ENCODE assay signal across 8 mouse cellular contexts in genomic region chr15:10487246-10487645, GRCm38 (mm10). TPM values are rescaled to one million over a fixed set of nuclear protein-coding genes. Genes with fewer than 3 reads are reported as not detected.
A peak's percentile ranks its signal among the peaks of the same experiment; 100 is the strongest.
DNase-seq lines count a peak whose midpoint lies in the region; ATAC-seq and TF ChIP-seq lines count a peak whose summit lies in the region.

No protein-coding gene starts in this region.

- H3K4me2 ChIP-seq in heart, embryonic 11.5 days = peak overlapping the region; percentile 64
- peak overlapping the region; percentile 89 for H3K4me2 ChIP-seq in hindbrain, postnatal 0 days (ENCODE audit: low read depth, low read length)
- peak overlapping the region; percentile 80 for H3K4me2 ChIP-seq in midbrain, embryonic 12.5 days (replicated peaks)

- 0 out of 2 replicates have a peak, but pooled peaks have one; percentile 24 for TF ChIP-seq CTCF in hindbrain, postnatal 0 days (IDR thresholded peaks at IDR 0.05; ENCODE audit: low read depth)

- no peak for ATAC-seq in heart, embryonic 11.5 days (replicated peaks; ENCODE audit: insufficient number of reproducible peaks, low FRiP score, low TSS enrichment)
- no peak for ATAC-seq in hindbrain, postnatal 0 days
- ATAC-seq in midbrain, embryonic 12.5 days (ENCODE audit: low FRiP score, low read depth) = no peak

- no peak overlapping the region for H3K9ac ChIP-seq in heart, embryonic 11.5 days (ENCODE audit: low read depth, low read length)
- no peak overlapping the region for H3K9ac ChIP-seq in hindbrain, postnatal 0 days (replicated peaks; ENCODE audit: low read length)
- H3K9ac ChIP-seq in midbrain, embryonic 12.5 days (replicated peaks) = no peak overlapping the region

- H3K36me3 ChIP-seq in heart, embryonic 11.5 days (ENCODE audit: control insufficient read depth, insufficient read depth, low read length) = peaks cover 12% of the 10 kb centered on the region
- H3K36me3 ChIP-seq in hindbrain, postnatal 0 days (ENCODE audit: insufficient read depth, low read length) = peaks cover 8% of the 10 kb centered on the region; the same call in 1 of the 2 replicates
- peaks cover 24% of the 10 kb centered on the region for H3K36me3 ChIP-seq in midbrain, embryonic 12.5 days

- WGBS in heart, embryonic 11.5 days (ENCODE audit: insufficient replicate concordance) = 65% methylated on average over 2 of the region's 2 CpGs
- 60% methylated on average over 2 of the region's 2 CpGs for WGBS in hindbrain, postnatal 0 days
- 71% methylated on average over 2 of the region's 2 CpGs for WGBS in midbrain, embryonic 12.5 days

- no peaks in the 10 kb centered on the region for H3K9me3 ChIP-seq in heart, embryonic 11.5 days (replicated peaks; ENCODE audit: control insufficient read depth, low read length)
- no peaks in the 10 kb centered on the region for H3K9me3 ChIP-seq in hindbrain, postnatal 0 days (ENCODE audit: low read length)
- no peaks in the 10 kb centered on the region for H3K9me3 ChIP-seq in midbrain, embryonic 12.5 days

- no peak overlapping the region for H3K27ac ChIP-seq in heart, embryonic 11.5 days (ENCODE audit: low read depth, low read length)
- no peak overlapping the region for H3K27ac ChIP-seq in hindbrain, postnatal 0 days
- no peak overlapping the region for H3K27ac ChIP-seq in midbrain, embryonic 12.5 days (replicated peaks)

- no peaks in the 10 kb centered on the region for H3K4me1 ChIP-seq in heart, embryonic 11.5 days (ENCODE audit: control insufficient read depth, insufficient read depth, low read length)
- H3K4me1 ChIP-seq in hindbrain, postnatal 0 days (ENCODE audit: insufficient read depth, low read length) = peaks cover 13% of the 10 kb centered on the region; the same call in 1 of the 2 replicates
- peaks cover 18% of the 10 kb centered on the region for H3K4me1 ChIP-seq in midbrain, embryonic 12.5 days

- no peak for DNase-seq in heart, postnatal 4 days
- peak; percentile 45 for DNase-seq in R1 (ENCODE audit: low read depth, low spot score)
- DNase-seq in hindbrain, postnatal 0 days (ENCODE audit: low spot score) = no peak
- no peak for DNase-seq in adipocyte (ENCODE audit: low spot score)
- no peak for DNase-seq in adrenal gland, adult 2 months
- no peak for DNase-seq in left cerebral cortex, adult 9 months (ENCODE audit: low spot score in 2 of 2)

- no peaks in the 10 kb centered on the region for H3K27me3 ChIP-seq in heart, embryonic 11.5 days (ENCODE audit: control insufficient read depth, insufficient read depth, low read length)
- H3K27me3 ChIP-seq in hindbrain, postnatal 0 days (ENCODE audit: insufficient read depth, low read length) = no peaks in the 10 kb centered on the region
- no peaks in the 10 kb centered on the region for H3K27me3 ChIP-seq in midbrain, embryonic 12.5 days

- 0 out of 2 replicates have a peak overlapping the region, but pooled peaks have one; percentile 15 for H3K4me3 ChIP-seq in heart, embryonic 11.5 days (ENCODE audit: low read depth, low read length)
- H3K4me3 ChIP-seq in hindbrain, postnatal 0 days (ENCODE audit: low read length) = peak overlapping the region; percentile 93
- peak overlapping the region; percentile 86; the same call in 1 of the 2 replicates for H3K4me3 ChIP-seq in midbrain, embryonic 12.5 days

RNA-seq across cellular contexts. Expression of gene Rad1, which starts 1.4 kb away (rescaled TPM):
- 19.6 and 20.1 TPM in 2 replicates for polyA plus RNA-seq in heart, embryonic 11.5 days (2014; fragmentation: Nextera tagmentation; extraction: Ambion mirVana)
- 1 to 10 TPM; 7.5 to 9.4 TPM for total RNA-seq in heart, postnatal 4 days (2021)
- 14.9 and 15.5 TPM in 2 replicates for total RNA-seq in hindbrain, postnatal 0 days (2014; rRNA removed)
- 19.7 and 23.0 TPM in 2 replicates for polyA plus RNA-seq in hindbrain, postnatal 0 days (2015; fragmentation: Nextera tagmentation; extraction: Ambion mirVana)
- 41.3 and 42.4 TPM in 2 replicates for polyA plus RNA-seq in midbrain, embryonic 12.5 days (2016; fragmentation: Nextera tagmentation; extraction: Ambion mirVana)
- total RNA-seq in adrenal gland, adult 2 months (2021) = 10 to 100 TPM; 12.5 to 15.1 TPM
- 4.1 and 5.2 TPM in 2 replicates for polyA plus RNA-seq in adrenal gland, adult 2 months (2012; rRNA removed)

RNA-seq across cellular contexts. Expression of gene Brix1, which starts 1.5 kb away (rescaled TPM):
- 86.9 and 92.6 TPM in 2 replicates for polyA plus RNA-seq in heart, embryonic 11.5 days (2014; fragmentation: Nextera tagmentation; extraction: Ambion mirVana)
- 10 to 100 TPM; 32.5 to 36.3 TPM for total RNA-seq in heart, postnatal 4 days (2021)
- total RNA-seq in hindbrain, postnatal 0 days (2014; rRNA removed) = 4.8 and 10.0 TPM in 2 replicates
- polyA plus RNA-seq in hindbrain, postnatal 0 days (2015; fragmentation: Nextera tagmentation; extraction: Ambion mirVana) = 58.2 and 64.9 TPM in 2 replicates
- polyA plus RNA-seq in midbrain, embryonic 12.5 days (2016; fragmentation: Nextera tagmentation; extraction: Ambion mirVana) = 101 and 119 TPM in 2 replicates
- 10 to 100 TPM; 42.6 to 53.2 TPM for total RNA-seq in adrenal gland, adult 2 months (2021)
- polyA plus RNA-seq in adrenal gland, adult 2 months (2012; rRNA removed) = 0.28 and 0.46 TPM in 2 replicates

RNA-seq across cellular contexts. Expression of gene Dnajc21, which starts 16.9 kb away (rescaled TPM):
- 11.8 and 13.4 TPM in 2 replicates for polyA plus RNA-seq in heart, embryonic 11.5 days (2014; fragmentation: Nextera tagmentation; extraction: Ambion mirVana)
- 10 to 100 TPM; 20.1 to 21.6 TPM for total RNA-seq in heart, postnatal 4 days (2021)
- total RNA-seq in hindbrain, postnatal 0 days (2014; rRNA removed) = 5.3 and 8.0 TPM in 2 replicates
- polyA plus RNA-seq in hindbrain, postnatal 0 days (2015; fragmentation: Nextera tagmentation; extraction: Ambion mirVana) = 14.5 and 15.2 TPM in 2 replicates
- polyA plus RNA-seq in midbrain, embryonic 12.5 days (2016; fragmentation: Nextera tagmentation; extraction: Ambion mirVana) = 16.3 and 18.6 TPM in 2 replicates
- 10 to 100 TPM; 32.8 to 36.4 TPM for total RNA-seq in adrenal gland, adult 2 months (2021)
- 0.88 and 1.5 TPM in 2 replicates for polyA plus RNA-seq in adrenal gland, adult 2 months (2012; rRNA removed)

Comparison
In these comparisons a context has a peak if more than half of its experiments do, and no peak if none do; other contexts are left out.
1. H3K4me3 ChIP-seq: peak in every context shown above with its lines; median percentile 93 in hindbrain, postnatal 0 days; 86 in midbrain, embryonic 12.5 days; 15 in heart, embryonic 11.5 days.
2. RNA of gene Brix1, which starts 1.5 kb away (polyA plus RNA-seq): 101 to 119 TPM in midbrain, embryonic 12.5 days, 86.9 to 92.6 TPM in heart, embryonic 11.5 days and 58.2 to 64.9 TPM in hindbrain, postnatal 0 days; 0.28 to 0.46 TPM in adrenal gland, adult 2 months; every median in the first group is over 10 times any median in the second.
3. Peak in every context shown above with its lines, with median percentiles within 50 percentile points of each other: H3K4me2 ChIP-seq.